Mouse (Mus musculus) spleen, adult 2 months (tissue): ENCODE results near the gene Mindy1.

Source experiments
- CTCF ChIP-seq: fragments of 200-500 bp; IDR thresholded peaks from 2 replicates; pipeline ENCODE4 v1.5.1; 2011; ENCODE audit warnings: mild to moderate bottlenecking, inconsistent platforms; ENCODE audit not compliant: insufficient read depth, insufficient read length, insufficient replicate concordance; ENCODE audit errors: extremely low read depth
- POLR2A ChIP-seq: fragments of 200-500 bp; IDR thresholded peaks from 2 replicates; pipeline ENCODE4 v1.6.1; 2011; ENCODE audit warnings: low read depth, low read length, inconsistent platforms

DNA sequence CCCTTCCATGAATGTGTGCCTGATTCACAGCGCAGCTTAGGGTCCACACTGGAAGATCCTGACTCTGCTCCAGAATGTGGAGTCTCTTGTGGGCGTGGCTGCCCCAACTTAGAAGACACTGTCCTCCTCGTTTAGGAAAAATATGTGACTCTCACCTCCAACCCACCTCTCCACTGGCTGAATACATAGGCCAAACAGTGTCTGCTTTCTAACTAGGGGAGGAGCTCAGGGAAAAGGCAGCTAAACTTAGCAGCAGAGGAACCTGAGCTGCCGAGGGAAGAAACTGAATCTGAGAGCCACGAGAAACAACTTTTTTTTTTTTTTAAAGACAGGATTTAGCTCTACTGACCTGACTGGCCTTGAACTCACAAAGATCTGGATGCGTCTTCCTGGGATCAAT lies 6.0 kb upstream of the Mindy1 start:
- no peak for TF ChIP-seq CTCF
- no peak for TF ChIP-seq POLR2A
